Mouse (Mus musculus) testis, adult 2 months (tissue): ENCODE data around the gene Ahnak2. TPM values are rescaled to one million over a fixed set of nuclear protein-coding genes. Genes with fewer than 3 reads are reported as not detected.
A peak's percentile ranks its signal among the peaks of the same experiment; 100 is the strongest.

ENCODE experiments used
- H3K27ac ChIP-seq: fragments of 200-500 bp; 2 replicates; pipeline ENCODE4 v1.5.1; 2012; ENCODE audit warnings: low read depth, low read length; ENCODE audit not compliant: control insufficient read depth, insufficient read depth
- H3K27me3 ChIP-seq: fragments of 200-500 bp; 2 replicates; pipeline ENCODE4 v1.6.1; 2012; ENCODE audit warnings: mild to moderate bottlenecking, low read length, moderate library complexity; ENCODE audit not compliant: control insufficient read depth, insufficient read depth
- H3K36me3 ChIP-seq: fragments of 200-500 bp; 2 replicates; pipeline ENCODE4 v1.6.1; 2012; ENCODE audit warnings: mild to moderate bottlenecking, low read length; ENCODE audit not compliant: control insufficient read depth, insufficient read depth
- H3K4me1 ChIP-seq: fragments of 200-500 bp; 2 replicates; pipeline ENCODE4 v1.6.1; 2012; ENCODE audit warnings: low read length; ENCODE audit not compliant: control insufficient read depth, insufficient read depth
- H3K4me3 ChIP-seq: fragments of 200-500 bp; 2 replicates; pipeline ENCODE4 v1.5.1; 2012; ENCODE audit warnings: low read depth, mild to moderate bottlenecking, low read length, moderate library complexity, mixed read lengths; ENCODE audit not compliant: control insufficient read depth
- CTCF ChIP-seq: fragments of 200-500 bp; IDR thresholded peaks from 2 replicates; pipeline ENCODE4 v1.5.1; 2012; ENCODE audit warnings: low read depth, mild to moderate bottlenecking, inconsistent platforms, low read length, moderate library complexity; ENCODE audit not compliant: control insufficient read depth, insufficient read depth, insufficient replicate concordance
- POLR2A ChIP-seq: fragments of 200-500 bp; IDR thresholded peaks from 2 replicates; pipeline ENCODE4 v1.6.1; 2012; ENCODE audit warnings: low read depth, mild to moderate bottlenecking, inconsistent platforms, low read length, moderate library complexity; ENCODE audit not compliant: control insufficient read depth
- polyA plus RNA-seq: library from polyadenylated mRNA; depleted of rRNA; stranded (reverse); fragments of >200 nt; gene quantifications from 2 replicates; pipeline ENCODE4 v1.2.3, GENCODE M21; 2012

Gene Ahnak2
- polyA plus RNA-seq, 1 experiment: 1.2 TPM

- H3K4me1 ChIP-seq: no peaks in the 10 kb centered on the region
- H3K27ac ChIP-seq: no peak overlapping the region
- no peaks in the 10 kb centered on the region for H3K36me3 ChIP-seq
- H3K27me3 ChIP-seq: no peaks in the 10 kb centered on the region
- no peak for TF ChIP-seq CTCF
- TF ChIP-seq POLR2A: no peak
- no peak overlapping the region for H3K4me3 ChIP-seq
Measured at GRCm38 (mm10) chr12:112734881-112735655, 67.4 kb downstream of the Ahnak2 start.

- TF ChIP-seq POLR2A: no peak
- no peak for TF ChIP-seq CTCF
- no peaks in the 10 kb centered on the region for H3K4me1 ChIP-seq
- H3K27me3 ChIP-seq: no peaks in the 10 kb centered on the region
- H3K27ac ChIP-seq: no peak overlapping the region
- H3K4me3 ChIP-seq: no peak overlapping the region
- no peaks in the 10 kb centered on the region for H3K36me3 ChIP-seq
Measured at GRCm38 (mm10) chr12:112734108-112734820, 68.2 kb downstream of the Ahnak2 start.

GRCm38 (mm10) chr12:112732591-112732990 lies 69.9 kb downstream of the Ahnak2 start:
- Histone ChIP-seq H3K36me3 (no peaks in the 10 kb centered on the region), H3K4me3 (no peak overlapping the region), H3K4me1 (no peaks in the 10 kb centered on the region), H3K27ac (no peak overlapping the region), H3K27me3 (no peaks in the 10 kb centered on the region)
- TF ChIP-seq POLR2A (no peak), CTCF (no peak)

- Histone ChIP-seq H3K4me1 (no peaks in the 10 kb centered on the region), H3K4me3 (no peak overlapping the region), H3K27me3 (no peaks in the 10 kb centered on the region), H3K27ac (no peak overlapping the region), H3K36me3 (no peaks in the 10 kb centered on the region)
- TF ChIP-seq CTCF (no peak), POLR2A (no peak)
Measured at GRCm38 (mm10) chr12:112730808-112731207, 71.6 kb downstream of the Ahnak2 start.

- no peaks in the 10 kb centered on the region for H3K36me3 ChIP-seq
- no peak overlapping the region for H3K4me3 ChIP-seq
- H3K4me1 ChIP-seq: peaks cover 4% of the 10 kb centered on the region
- H3K27me3 ChIP-seq: no peaks in the 10 kb centered on the region
- TF ChIP-seq CTCF (no peak), POLR2A (no peak)
- H3K27ac ChIP-seq: no peak overlapping the region
Measured at GRCm38 (mm10) chr12:112727801-112728200, 74.7 kb downstream of the Ahnak2 start.

GRCm38 (mm10) chr12:112724077-112724805 lies 78.2 kb downstream of the Ahnak2 start:
- Histone ChIP-seq H3K27me3 (no peaks in the 10 kb centered on the region), H3K36me3 (no peaks in the 10 kb centered on the region), H3K4me3 (no peak overlapping the region), H3K27ac (no peak overlapping the region), H3K4me1 (peaks cover 15% of the 10 kb centered on the region)
- no peak for TF ChIP-seq POLR2A
- peak; percentile 28; the same call in 1 of the 2 replicates for TF ChIP-seq CTCF

GRCm38 (mm10) chr12:112723445-112723844 lies 79.0 kb downstream of the Ahnak2 start:
- Histone ChIP-seq H3K27me3 (no peaks in the 10 kb centered on the region), H3K27ac (no peak overlapping the region), H3K4me1 (peaks cover 15% of the 10 kb centered on the region), H3K4me3 (no peak overlapping the region), H3K36me3 (no peaks in the 10 kb centered on the region)
- TF ChIP-seq CTCF (no peak), POLR2A (no peak)
